Mouse (Mus musculus): ENCODE measurements around the gene Osbpl11. TPM values are rescaled to one million over a fixed set of nuclear protein-coding genes. Genes with fewer than 3 reads are reported as not detected.

The Osbpl11 gene
- polyA plus RNA-seq, 1 experiment from 2014 or later = 16.7 TPM

- Histone ChIP-seq H3K36me3 (ENCODE audit: control insufficient read depth, insufficient read depth, low read length) (no peaks in the 10 kb centered on the region; the same call in 1 of the 2 replicates), H3K4me3 (ENCODE audit: control insufficient read depth in 1 of 2, insufficient read depth in 1 of 2, low read depth in 1 of 2, low read length in 2 of 2) (no peak overlapping the region), H3K9ac (ENCODE audit: low read length) (no peak overlapping the region), H3K4me2 (ENCODE audit: low read length) (no peak overlapping the region), H3K27me3 (ENCODE audit: control insufficient read depth, insufficient read depth, low read length) (no peaks in the 10 kb centered on the region), H3K9me3 (ENCODE audit: control insufficient read depth, low read length) (no peaks in the 10 kb centered on the region), H3K27ac (replicated peaks in 1 of 2; ENCODE audit: control insufficient read depth in 1 of 2, insufficient read depth in 1 of 2, low read depth in 2 of 2, low read length in 2 of 2) (no peak overlapping the region), H3K4me1 (ENCODE audit: control insufficient read depth in 2 of 2, insufficient read depth in 2 of 2, low read length in 2 of 2) (peaks cover 3 to 19% of the 10 kb centered on the region in 2 experiments; a peak in 2 of 4 replicates)
- 65% methylated on average over 3 of the region's 3 CpGs for WGBS
- no peak for ATAC-seq (ENCODE audit: insufficient number of reproducible peaks, insufficient read depth, low FRiP score, low read depth)
Observed at GRCm38 (mm10) chr16:33188076-33188475, 3.2 kb downstream of the Osbpl11 start.

- no peaks in the 10 kb centered on the region for H3K9me3 ChIP-seq (ENCODE audit: control insufficient read depth, low read length)
- no peak overlapping the region for H3K4me3 ChIP-seq (ENCODE audit: control insufficient read depth in 1 of 2, insufficient read depth in 1 of 2, low read depth in 1 of 2, low read length in 2 of 2)
- peaks cover 3 to 22% of the 10 kb centered on the region in 2 experiments; a peak in 2 of 4 replicates for H3K4me1 ChIP-seq (ENCODE audit: control insufficient read depth in 2 of 2, insufficient read depth in 2 of 2, low read length in 2 of 2)
- H3K36me3 ChIP-seq (ENCODE audit: control insufficient read depth, insufficient read depth, low read length) = peaks cover 7% of the 10 kb centered on the region
- H3K9ac ChIP-seq (ENCODE audit: low read length) = no peak overlapping the region
- H3K4me2 ChIP-seq (ENCODE audit: low read length) = no peak overlapping the region
- ATAC-seq (ENCODE audit: insufficient number of reproducible peaks, insufficient read depth, low FRiP score, low read depth) = no peak
- H3K27me3 ChIP-seq (ENCODE audit: control insufficient read depth, insufficient read depth, low read length) = no peaks in the 10 kb centered on the region
- peak overlapping the region in 1 of 2 experiments; percentile 37; a peak in 2 of 4 replicates for H3K27ac ChIP-seq (replicated peaks in 1 of 2; ENCODE audit: control insufficient read depth in 1 of 2, insufficient read depth in 1 of 2, low read depth in 2 of 2, low read length in 2 of 2)
- WGBS = 78% methylated on average over 2 of the region's 2 CpGs
Observed at GRCm38 (mm10) chr16:33191671-33192091, 6.8 kb downstream of the Osbpl11 start.

DNA sequence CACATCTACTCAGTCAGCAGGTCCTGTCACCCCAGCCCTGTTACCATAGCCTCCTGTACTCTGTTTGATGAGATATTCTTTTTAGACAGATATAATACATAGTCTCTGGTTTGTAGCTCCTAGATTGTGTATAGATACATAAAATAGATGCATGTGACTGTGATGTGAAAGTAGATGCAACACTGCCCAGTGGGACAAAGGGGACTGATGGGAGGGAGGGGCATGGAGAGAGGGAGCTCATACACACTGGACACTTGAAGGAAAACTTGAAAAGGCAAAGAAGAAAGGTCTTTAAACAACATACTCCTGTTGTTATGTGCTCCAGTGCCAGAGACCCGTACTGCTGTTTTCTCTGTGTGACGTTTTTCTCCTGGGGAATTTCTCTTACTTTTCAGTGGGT, 7.4 kb downstream of the Osbpl11 start:
- Histone ChIP-seq H3K4me3 (ENCODE audit: control insufficient read depth in 1 of 2, insufficient read depth in 1 of 2, low read depth in 1 of 2, low read length in 2 of 2) (no peak overlapping the region), H3K27ac (replicated peaks in 1 of 2; ENCODE audit: control insufficient read depth in 1 of 2, insufficient read depth in 1 of 2, low read depth in 2 of 2, low read length in 2 of 2) (no peak overlapping the region), H3K4me2 (ENCODE audit: low read length) (no peak overlapping the region), H3K4me1 (ENCODE audit: control insufficient read depth in 2 of 2, insufficient read depth in 2 of 2, low read length in 2 of 2) (peaks cover 3 to 17% of the 10 kb centered on the region in 2 experiments; a peak in 2 of 4 replicates), H3K9ac (ENCODE audit: low read length) (no peak overlapping the region), H3K9me3 (ENCODE audit: control insufficient read depth, low read length) (no peaks in the 10 kb centered on the region), H3K27me3 (ENCODE audit: control insufficient read depth, insufficient read depth, low read length) (no peaks in the 10 kb centered on the region), H3K36me3 (ENCODE audit: control insufficient read depth, insufficient read depth, low read length) (peaks cover 9% of the 10 kb centered on the region)
- WGBS = 68% methylated on average over 2 of the region's 2 CpGs
- no peak for ATAC-seq (ENCODE audit: insufficient number of reproducible peaks, insufficient read depth, low FRiP score, low read depth)

GRCm38 (mm10) chr16:33193649-33194048, 8.8 kb downstream of the Osbpl11 start:
- no peak overlapping the region for H3K9ac ChIP-seq (ENCODE audit: low read length)
- no peak overlapping the region for H3K27ac ChIP-seq (replicated peaks in 1 of 2; ENCODE audit: control insufficient read depth in 1 of 2, insufficient read depth in 1 of 2, low read depth in 2 of 2, low read length in 2 of 2)
- no peak for ATAC-seq (ENCODE audit: insufficient number of reproducible peaks, insufficient read depth, low FRiP score, low read depth)
- 31% methylated on average over 2 of the region's 2 CpGs for WGBS
- 0 out of 4 replicates have a peak, but pooled peaks cover 3 to 8% of the 10 kb centered on the region in 2 experiments for H3K4me1 ChIP-seq (ENCODE audit: control insufficient read depth in 2 of 2, insufficient read depth in 2 of 2, low read length in 2 of 2)
- H3K36me3 ChIP-seq (ENCODE audit: control insufficient read depth, insufficient read depth, low read length) = peaks cover 14% of the 10 kb centered on the region
- H3K4me2 ChIP-seq (ENCODE audit: low read length) = no peak overlapping the region
- H3K4me3 ChIP-seq (ENCODE audit: control insufficient read depth in 1 of 2, insufficient read depth in 1 of 2, low read depth in 1 of 2, low read length in 2 of 2) = no peak overlapping the region
- H3K9me3 ChIP-seq (ENCODE audit: control insufficient read depth, low read length) = no peaks in the 10 kb centered on the region
- no peaks in the 10 kb centered on the region for H3K27me3 ChIP-seq (ENCODE audit: control insufficient read depth, insufficient read depth, low read length)

DNA sequence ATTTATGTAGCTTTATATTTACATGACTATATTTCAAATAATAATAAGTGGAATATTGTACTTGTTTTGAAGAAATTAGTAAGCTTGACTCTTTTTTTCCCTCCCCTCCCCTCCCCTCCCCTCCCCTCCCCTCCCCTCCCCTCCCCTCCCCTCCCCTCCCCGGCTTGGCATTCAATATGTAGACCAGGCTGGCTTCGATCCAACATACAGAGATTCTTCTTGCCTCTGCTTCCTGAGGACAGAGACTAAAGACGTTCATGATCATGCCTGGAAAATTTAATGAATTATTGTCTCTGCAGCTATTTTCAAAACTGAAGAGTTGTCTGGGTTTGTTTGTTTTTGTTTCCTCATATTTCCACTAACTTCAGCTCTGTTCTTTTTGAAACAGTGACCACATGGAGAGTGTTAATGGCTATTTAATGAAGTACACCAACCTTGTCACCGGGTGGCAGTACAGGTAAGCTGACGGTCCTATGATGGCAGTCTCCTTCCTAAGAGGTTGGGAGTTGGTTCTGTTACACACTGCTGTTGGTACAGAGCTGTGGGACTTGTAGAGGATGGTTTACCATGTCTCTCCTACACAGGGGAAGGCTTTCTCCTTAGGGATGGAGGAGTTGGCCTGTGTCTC, 10.9 kb downstream of the Osbpl11 start:
- Histone ChIP-seq H3K4me2 (ENCODE audit: low read length) (no peak overlapping the region), H3K36me3 (ENCODE audit: control insufficient read depth, insufficient read depth, low read length) (peaks cover 27% of the 10 kb centered on the region), H3K9me3 (ENCODE audit: control insufficient read depth, low read length) (no peaks in the 10 kb centered on the region), H3K4me3 (ENCODE audit: control insufficient read depth in 1 of 2, insufficient read depth in 1 of 2, low read depth in 1 of 2, low read length in 2 of 2) (no peak overlapping the region), H3K9ac (ENCODE audit: low read length) (no peak overlapping the region), H3K27ac (replicated peaks in 1 of 2; ENCODE audit: control insufficient read depth in 1 of 2, insufficient read depth in 1 of 2, low read depth in 2 of 2, low read length in 2 of 2) (no peak overlapping the region), H3K27me3 (ENCODE audit: control insufficient read depth, insufficient read depth, low read length) (no peaks in the 10 kb centered on the region), H3K4me1 (ENCODE audit: control insufficient read depth in 2 of 2, insufficient read depth in 2 of 2, low read length in 2 of 2) (0 out of 4 replicates have a peak, but pooled peaks cover 3 to 8% of the 10 kb centered on the region in 2 experiments)
- no peak for ATAC-seq (ENCODE audit: insufficient number of reproducible peaks, insufficient read depth, low FRiP score, low read depth)
- WGBS = 51% methylated on average over 4 of the region's 5 CpGs

GRCm38 (mm10) chr16:33196578-33196977, 11.7 kb downstream of the Osbpl11 start:
- Histone ChIP-seq H3K36me3 (ENCODE audit: control insufficient read depth, insufficient read depth, low read length) (peaks cover 34% of the 10 kb centered on the region), H3K4me2 (ENCODE audit: low read length) (no peak overlapping the region)
- 89% methylated on average over 6 of the region's 6 CpGs for WGBS

DNA sequence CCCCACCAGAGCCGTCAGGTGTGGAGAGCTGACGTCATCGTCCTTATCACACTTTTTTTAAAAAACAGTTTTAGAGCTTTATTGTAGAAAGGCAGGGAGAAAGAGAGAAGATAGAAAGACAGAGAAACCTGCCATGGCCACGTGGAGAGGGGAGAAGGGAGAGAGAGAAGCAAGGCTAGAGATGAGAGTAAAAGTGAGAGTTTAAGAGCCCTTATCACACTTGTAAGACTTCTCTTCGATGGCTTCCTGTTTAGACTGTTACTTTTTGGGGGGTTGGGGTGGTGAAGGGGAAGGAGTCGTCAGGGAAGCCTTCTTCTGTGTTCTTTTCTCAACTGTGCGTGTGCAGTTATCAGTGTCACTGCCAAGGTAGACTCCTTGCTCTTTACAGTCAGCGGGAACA, 15.7 kb downstream of the Osbpl11 start:
- 57% methylated on average over 8 of the region's 8 CpGs for WGBS
- Histone ChIP-seq H3K9ac (ENCODE audit: low read length) (no peak overlapping the region), H3K27ac (replicated peaks in 1 of 2; ENCODE audit: control insufficient read depth in 1 of 2, insufficient read depth in 1 of 2, low read depth in 2 of 2, low read length in 2 of 2) (no peak overlapping the region), H3K27me3 (ENCODE audit: control insufficient read depth, insufficient read depth, low read length) (no peaks in the 10 kb centered on the region), H3K4me1 (ENCODE audit: control insufficient read depth in 2 of 2, insufficient read depth in 2 of 2, low read length in 2 of 2) (peaks cover 0 to 5% of the 10 kb centered on the region in 2 experiments; a peak in 2 of 4 replicates), H3K4me3 (ENCODE audit: control insufficient read depth in 1 of 2, insufficient read depth in 1 of 2, low read depth in 1 of 2, low read length in 2 of 2) (no peak overlapping the region), H3K4me2 (ENCODE audit: low read length) (no peak overlapping the region), H3K9me3 (ENCODE audit: control insufficient read depth, low read length) (no peaks in the 10 kb centered on the region), H3K36me3 (ENCODE audit: control insufficient read depth, insufficient read depth, low read length) (peaks cover 48% of the 10 kb centered on the region)
- ATAC-seq (ENCODE audit: insufficient number of reproducible peaks, insufficient read depth, low FRiP score, low read depth) = no peak

More at GRCm38 (mm10) chr16:33196578-33196977, 11.7 kb downstream of the Osbpl11 start:
- no peak overlapping the region for H3K4me3 ChIP-seq (ENCODE audit: control insufficient read depth in 1 of 2, insufficient read depth in 1 of 2, low read depth in 1 of 2, low read length in 2 of 2)
- H3K4me1 ChIP-seq (ENCODE audit: control insufficient read depth in 2 of 2, insufficient read depth in 2 of 2, low read length in 2 of 2) = peaks cover 5 to 7% of the 10 kb centered on the region in 2 experiments; a peak in 2 of 4 replicates
- no peak overlapping the region for H3K9ac ChIP-seq (ENCODE audit: low read length)
- no peak overlapping the region for H3K27ac ChIP-seq (replicated peaks in 1 of 2; ENCODE audit: control insufficient read depth in 1 of 2, insufficient read depth in 1 of 2, low read depth in 2 of 2, low read length in 2 of 2)
- H3K27me3 ChIP-seq (ENCODE audit: control insufficient read depth, insufficient read depth, low read length) = no peaks in the 10 kb centered on the region
- no peak for ATAC-seq (ENCODE audit: insufficient number of reproducible peaks, insufficient read depth, low FRiP score, low read depth)
- no peaks in the 10 kb centered on the region for H3K9me3 ChIP-seq (ENCODE audit: control insufficient read depth, low read length)

Measured in heart, embryonic 14.5 days (tissue).